Mouse (Mus musculus) liver, postnatal 0 days (tissue): Measurements from ENCODE around the gene Pknox1. TPM values are rescaled to one million over a fixed set of nuclear protein-coding genes. Genes with fewer than 3 reads are reported as not detected.

Experiments used
- ATAC-seq: fragments of 200-750 bp; cut with Nextera tagmentation; 2 replicates; pipeline ENCODE4 v1.8.0; 2017; ENCODE audit warnings: mild to moderate bottlenecking, moderate library complexity
- DNase-seq: peaks from one replicate; pipeline ENCODE4 v3.0.0-alpha.2; 2016
- H3K27ac ChIP-seq: fragments of 300-500 bp; sonication (generic); 2 replicates; pipeline ENCODE4 v1.5.1; 2014; ENCODE audit warnings: antibody characterized with exemption, moderate library complexity, mild to moderate bottlenecking, low read depth
- H3K27me3 ChIP-seq: fragments of 300-500 bp; sonication (generic); 2 replicates; pipeline ENCODE4 v1.6.1; 2014; ENCODE audit warnings: low read length, control low read depth, mixed read lengths; ENCODE audit not compliant: insufficient read depth
- H3K36me3 ChIP-seq: fragments of 300-500 bp; sonication (generic); replicated peaks from 2 replicates; pipeline ENCODE4 v1.6.1; 2014; ENCODE audit warnings: mild to moderate bottlenecking, control low read depth, low read length, moderate library complexity, mixed read lengths; ENCODE audit not compliant: insufficient read depth
- H3K4me1 ChIP-seq: fragments of 300-500 bp; sonication (generic); 2 replicates; pipeline ENCODE4 v1.6.1; 2014; ENCODE audit warnings: antibody characterized with exemption, mild to moderate bottlenecking, control low read depth; ENCODE audit not compliant: insufficient read depth
- H3K4me2 ChIP-seq: fragments of 300-500 bp; sonication (generic); 2 replicates; pipeline ENCODE4 v1.6.1; 2014; ENCODE audit warnings: low read depth, mild to moderate bottlenecking, low read length, moderate library complexity, mixed read lengths
- H3K4me3 ChIP-seq: fragments of 300-500 bp; sonication (generic); 2 replicates; pipeline ENCODE4 v1.5.1; 2014; ENCODE audit warnings: low read depth, low read length
- H3K9ac ChIP-seq: fragments of 300-500 bp; sonication (generic); replicated peaks from 2 replicates; pipeline ENCODE4 v1.6.1; 2014; ENCODE audit warnings: mild to moderate bottlenecking, moderate library complexity
- H3K9me3 ChIP-seq: fragments of 300-500 bp; sonication (generic); 2 replicates; pipeline ENCODE4 v1.6.1; 2016; ENCODE audit warnings: mild to moderate bottlenecking, control low read depth, low read length, mixed read lengths
- CTCF ChIP-seq: sonication (generic); IDR thresholded peaks from 2 replicates; pipeline ENCODE4 v1.5.1; 2016; ENCODE audit warnings: antibody characterized with exemption, low read depth
- EP300 ChIP-seq: IDR thresholded peaks from 2 replicates; pipeline ENCODE4 v1.6.1; 2016; ENCODE audit warnings: antibody characterized with exemption, low read depth, mild to moderate bottlenecking
- WGBS: fragments of 180-500 bp; shearing (Covaris S2); extraction: QIAGEN DNeasy Blood & Tissue Kit; methylation state at CpG from one replicate; pipeline ENCODE4 v1.1.7; 2014; ENCODE audit not compliant: insufficient replicate concordance; 5-methylcytosine and 5-hydroxymethylcytosine counted together
- polyA plus RNA-seq: library from polyadenylated mRNA; unstranded; fragments of >200 nt; fragmentation: Nextera tagmentation; extraction: Ambion mirVana; gene quantifications from 2 replicates; pipeline ENCODE4 v1.2.1, GENCODE M21; 2015

The Pknox1 gene
- polyA plus RNA-seq, 1 experiment from 2014 or later = 6.1 TPM

DNA sequence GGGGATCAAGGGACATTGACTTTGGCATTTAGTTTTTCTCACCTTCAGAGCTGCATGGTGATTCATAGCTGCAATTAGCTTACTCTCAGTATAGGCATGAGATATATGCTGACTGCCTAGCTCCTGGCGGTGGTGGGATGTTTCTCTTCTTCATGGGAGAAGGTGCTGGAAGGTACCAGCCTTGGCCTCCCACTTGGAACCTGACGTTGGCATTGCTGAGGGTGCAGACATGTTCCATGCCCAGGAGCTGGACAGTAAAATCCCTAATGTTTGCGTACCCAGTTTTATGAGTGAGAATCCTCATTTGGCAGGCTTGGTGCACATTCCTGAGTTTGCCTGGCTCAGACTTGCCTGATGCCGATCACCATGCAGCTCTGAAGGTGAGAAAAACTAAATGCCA is 58.6 kb downstream of the Pknox1 start:
- no peak for DNase-seq
- no peak overlapping the region for H3K27ac ChIP-seq
- 79% methylated on average over 4 of the region's 4 CpGs for WGBS

GRCm38 (mm10) chr17:31627961-31628360 is 63.4 kb downstream of the Pknox1 start:
- no peak overlapping the region for H3K27ac ChIP-seq

More for the DNA sequence above, 58.6 kb downstream of the Pknox1 start:
- Histone ChIP-seq H3K4me2 (no peak overlapping the region), H3K4me3 (no peak overlapping the region), H3K9ac (no peak overlapping the region), H3K4me1 (no peaks in the 10 kb centered on the region), H3K9me3 (0 out of 2 replicates have a peak, but pooled peaks cover 4% of the 10 kb centered on the region), H3K27me3 (no peaks in the 10 kb centered on the region), H3K36me3 (peaks cover 5% of the 10 kb centered on the region)
- ATAC-seq = no peak
- TF ChIP-seq CTCF = no peak
- no peak for TF ChIP-seq EP300

DNA sequence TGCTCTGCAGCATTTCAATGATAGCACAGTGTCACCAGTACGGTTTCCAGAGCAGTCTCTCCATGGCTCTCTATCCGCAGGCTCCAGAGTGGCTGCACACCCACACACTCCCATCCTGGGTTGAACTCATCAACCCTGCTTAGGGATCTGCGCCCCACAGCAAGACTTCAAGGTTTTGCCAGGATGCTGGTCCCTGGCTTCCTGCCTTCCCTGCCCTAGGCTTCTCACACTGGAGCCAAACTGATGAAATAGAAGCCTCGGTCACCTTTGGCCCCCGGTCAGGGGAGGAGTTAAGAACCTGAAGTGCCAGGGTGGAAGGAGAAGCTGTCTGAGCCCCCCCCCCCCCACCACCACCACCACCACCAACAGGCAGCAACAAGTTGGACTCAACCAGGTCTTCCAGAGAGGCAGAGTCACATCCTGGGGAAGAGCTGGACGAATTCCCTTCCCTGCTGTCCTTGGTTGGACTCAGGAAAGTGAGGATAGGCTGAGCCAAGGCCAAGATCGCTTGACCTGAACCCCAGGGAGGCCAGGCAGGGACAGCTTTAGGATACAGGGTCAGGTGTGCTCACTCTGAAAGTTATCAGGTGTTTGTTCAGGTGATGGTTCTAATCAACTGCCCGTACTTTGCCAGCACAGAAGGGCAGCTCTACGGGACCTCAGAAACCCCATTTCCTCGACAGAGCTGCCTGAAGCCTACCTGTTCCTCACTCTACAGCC is 66.7 kb downstream of the Pknox1 start:
- no peak for DNase-seq
- WGBS = 62% methylated on average over 10 of the region's 10 CpGs
- Histone ChIP-seq H3K9ac (no peak overlapping the region; the same call in 1 of the 2 replicates), H3K27me3 (peaks cover 10% of the 10 kb centered on the region; the same call in 1 of the 2 replicates), H3K9me3 (0 out of 2 replicates have a peak, but pooled peaks cover 4% of the 10 kb centered on the region), H3K4me3 (no peak overlapping the region), H3K4me2 (peak overlapping the region; percentile 51), H3K4me1 (peaks cover 8% of the 10 kb centered on the region), H3K27ac (no peak overlapping the region), H3K36me3 (peaks cover 3% of the 10 kb centered on the region; the same call in 1 of the 2 replicates)
- ATAC-seq = no peak
- TF ChIP-seq CTCF (no peak), EP300 (no peak)

More at GRCm38 (mm10) chr17:31627961-31628360, 63.4 kb downstream of the Pknox1 start:
- H3K27me3 ChIP-seq = no peaks in the 10 kb centered on the region
- DNase-seq (no peak), ATAC-seq (no peak)
- H3K36me3 ChIP-seq = peaks cover 3% of the 10 kb centered on the region
- no peak overlapping the region for H3K4me2 ChIP-seq
- 0 out of 2 replicates have a peak, but pooled peaks cover 4% of the 10 kb centered on the region for H3K9me3 ChIP-seq
- H3K4me1 ChIP-seq = peaks cover 6% of the 10 kb centered on the region
- 97% methylated on average over 2 of the region's 2 CpGs for whole genome bisulfite sequencing
- no peak for TF ChIP-seq EP300
- no peak for TF ChIP-seq CTCF
- H3K9ac ChIP-seq = no peak overlapping the region
- H3K4me3 ChIP-seq = no peak overlapping the region

GRCm38 (mm10) chr17:31633007-31633406 is 68.5 kb downstream of the Pknox1 start:
- Histone ChIP-seq H3K27me3 (peaks cover 21% of the 10 kb centered on the region; the same call in 1 of the 2 replicates), H3K9ac (0 out of 2 replicates have a peak overlapping the region, but pooled peaks have one; percentile 31), H3K27ac (peak overlapping the region; percentile 46; the same call in 1 of the 2 replicates), H3K9me3 (no peaks in the 10 kb centered on the region), H3K4me3 (peak overlapping the region; percentile 15), H3K4me1 (peaks cover 15% of the 10 kb centered on the region), H3K36me3 (no peaks in the 10 kb centered on the region), H3K4me2 (peak overlapping the region; percentile 51)
- TF ChIP-seq EP300 (no peak), CTCF (no peak)
- no peak for DNase-seq
- 58% methylated on average over 6 of the region's 6 CpGs for WGBS
- ATAC-seq = no peak

DNA sequence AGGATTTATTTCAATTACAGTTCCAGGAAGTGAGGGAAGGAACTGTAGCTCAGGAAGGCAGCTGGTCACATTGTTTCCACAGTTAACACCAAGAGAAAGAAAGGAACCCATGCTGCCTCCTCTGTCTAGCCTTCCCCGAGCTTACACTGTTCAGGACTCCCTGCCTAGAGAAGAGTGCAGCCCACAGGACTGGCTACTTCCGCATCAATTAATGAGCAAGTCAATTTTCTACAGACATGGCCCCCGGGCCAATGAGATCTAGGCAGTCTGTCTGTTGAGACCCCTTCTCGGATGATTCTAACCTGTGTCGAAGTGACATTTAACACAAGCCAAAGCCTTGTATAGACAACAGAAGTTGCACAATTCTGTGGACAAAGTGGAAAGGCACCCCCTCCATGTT is 70.4 kb downstream of the Pknox1 start:
- Histone ChIP-seq H3K9me3 (no peaks in the 10 kb centered on the region), H3K9ac (peak overlapping the region; percentile 27), H3K4me1 (peaks cover 16% of the 10 kb centered on the region), H3K4me3 (0 out of 2 replicates have a peak overlapping the region, but pooled peaks have one; percentile 55), H3K27ac (peak overlapping the region; percentile 97), H3K36me3 (no peaks in the 10 kb centered on the region), H3K4me2 (peak overlapping the region; percentile 76), H3K27me3 (peaks cover 21% of the 10 kb centered on the region; the same call in 1 of the 2 replicates)
- DNase-seq (no peak), ATAC-seq (no peak)
- 52% methylated on average over 5 of the region's 5 CpGs for WGBS
- TF ChIP-seq EP300 (no peak), CTCF (no peak)

DNA sequence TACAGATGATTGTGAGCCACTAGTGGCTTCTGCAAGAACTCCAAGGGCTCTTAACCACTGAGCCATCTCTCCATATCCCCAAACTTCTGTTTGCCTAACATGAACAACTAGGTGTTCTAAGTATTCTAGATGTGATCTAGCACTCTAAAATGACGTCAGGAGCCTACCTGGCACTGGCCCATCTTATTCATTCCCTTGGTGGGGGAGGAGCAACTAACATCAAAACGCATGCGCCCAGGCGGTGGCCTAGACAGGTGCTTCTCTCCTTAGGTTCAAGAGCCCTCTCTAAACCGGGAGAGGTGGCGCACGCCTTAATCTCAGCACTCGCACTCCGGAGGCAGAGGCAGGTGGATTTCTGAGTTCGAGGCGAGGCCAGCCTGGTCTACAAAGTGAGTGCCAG is 71.2 kb downstream of the Pknox1 start:
- Histone ChIP-seq H3K36me3 (no peaks in the 10 kb centered on the region), H3K4me2 (peak overlapping the region; percentile 76), H3K9me3 (no peaks in the 10 kb centered on the region), H3K4me3 (peak overlapping the region; percentile 55), H3K4me1 (peaks cover 19% of the 10 kb centered on the region), H3K9ac (peak overlapping the region; percentile 69), H3K27me3 (peaks cover 21% of the 10 kb centered on the region; the same call in 1 of the 2 replicates), H3K27ac (peak overlapping the region; percentile 97)
- DNase-seq = peak; percentile 67
- ATAC-seq = peak; percentile 16
- TF ChIP-seq CTCF (no peak), EP300 (no peak)
- WGBS = 48% methylated on average over 11 of the region's 11 CpGs
